Mouse (Mus musculus) heart, postnatal 25 days (tissue): ENCODE measurements around the gene Syap1. TPM values are rescaled to one million over a fixed set of nuclear protein-coding genes. Genes with fewer than 3 reads are reported as not detected.
"Not testable (repeated sequence)": the region's sequence is repeated elsewhere in the genome, so short reads cannot be mapped to it uniquely, and the experiment has no call there.

Experiments used
- DNase-seq: peaks from one replicate; pipeline ENCODE4 v3.0.0; 2022; ENCODE audit warnings: low spot score
- intact Hi-C: fragments of 180-260 bp; cut with DNase I; formaldehyde crosslinking; loops from one replicate; pipeline ENCODE4 v1.15.1; 2025
- microRNA-seq: library from miRNA; unstranded; fragments of <30 nt; microRNA quantifications from one replicate; pipeline ENCODE4 v1.2.0, GENCODE M21; 2022
- total RNA-seq, 2 experiments: library from RNA; stranded (reverse); gene quantifications; 2 replicates each; pipeline ENCODE4 v1.2.3; 2021

Gene Syap1
- total RNA-seq, 2 experiments from 2014 or later = 27.3 to 28.8 TPM

DNA sequence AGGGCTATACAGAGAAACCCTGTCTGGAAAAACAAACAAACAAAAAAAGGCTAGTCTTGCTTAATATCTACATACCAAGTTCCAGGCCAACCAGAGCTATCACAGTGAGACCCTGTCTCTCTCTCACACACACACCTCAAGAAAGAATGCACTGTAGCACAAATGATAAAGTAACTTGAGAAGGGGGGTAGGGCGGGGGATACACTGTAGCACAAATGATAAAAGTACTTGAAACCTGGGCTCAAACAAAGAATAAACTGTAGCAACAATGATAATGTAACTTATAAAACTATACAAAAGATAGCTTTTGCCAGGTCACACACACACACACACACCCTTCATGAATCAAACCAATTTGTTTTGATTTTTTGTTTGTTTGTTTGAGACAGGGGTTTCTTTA lies 56.7 kb downstream of the Syap1 start:
- intact Hi-C loops = no loop called here
- DNase-seq = no peak

DNA sequence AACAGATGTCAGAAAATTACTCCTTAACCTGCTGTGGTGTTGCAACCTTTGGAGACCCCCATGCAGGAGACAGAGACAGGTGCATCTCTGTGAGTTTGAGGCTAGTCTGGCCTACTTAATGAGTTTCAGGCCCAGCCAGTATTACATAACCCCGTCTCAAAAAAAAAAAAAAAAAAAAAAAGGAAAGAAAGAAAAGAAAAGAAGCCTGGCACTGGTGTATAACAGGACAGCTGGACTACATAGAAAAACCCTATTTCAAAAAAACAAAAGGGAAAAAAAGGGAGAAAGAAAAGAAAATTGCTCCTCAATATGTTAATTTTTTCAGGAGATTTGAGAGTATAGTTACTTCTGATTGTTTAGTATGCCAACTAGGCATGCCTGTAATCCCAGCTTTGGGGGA lies 57.2 kb downstream of the Syap1 start:
- intact Hi-C loops = no loop called here
- no peak for DNase-seq

DNA sequence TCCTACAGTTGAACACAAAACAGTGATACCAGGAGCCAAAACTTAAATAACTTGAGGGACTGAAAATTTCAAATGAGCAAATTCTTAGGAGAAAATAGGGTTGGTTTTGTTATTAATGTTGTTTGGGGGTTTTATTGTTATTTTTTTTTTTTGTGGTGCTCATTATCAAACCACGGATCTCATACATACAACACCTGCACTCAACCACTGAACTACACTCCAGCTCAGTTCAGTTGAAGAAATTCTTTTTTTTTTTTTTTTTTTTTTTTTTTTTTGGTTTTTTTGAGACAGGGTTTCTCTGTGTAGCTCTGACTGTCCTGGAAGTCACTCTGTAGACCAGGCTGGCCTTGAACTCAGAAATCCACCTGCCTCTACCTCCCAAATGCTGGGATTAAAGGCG lies 57.9 kb downstream of the Syap1 start:
- intact Hi-C loops, DNase-seq: not testable (repeated sequence)

DNA sequence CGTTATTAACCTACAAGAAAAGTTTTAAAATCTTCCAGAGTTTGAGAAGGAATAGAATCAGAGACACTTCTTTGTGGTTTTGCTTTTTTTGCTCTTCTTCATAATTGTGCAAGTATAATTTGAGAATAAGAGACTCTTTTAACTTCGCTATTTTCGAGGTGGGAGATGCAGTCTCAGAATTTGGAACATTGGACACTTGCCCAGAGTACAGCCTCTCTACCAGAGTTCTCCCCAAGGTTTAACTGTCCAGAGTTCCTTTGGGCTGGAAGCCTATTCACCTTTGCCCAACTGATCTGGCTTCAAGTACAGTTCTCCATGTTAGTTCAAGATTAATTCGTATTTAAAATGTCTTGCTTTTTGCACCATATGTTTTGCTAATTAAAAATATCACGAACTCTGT lies 58.5 kb downstream of the Syap1 start:
- no peak for DNase-seq
- intact Hi-C loops = loop anchor here (5.0 kb wide), 1 partner anchor 67 kb away; the partner anchor contains the start of gene Rbbp7

DNA sequence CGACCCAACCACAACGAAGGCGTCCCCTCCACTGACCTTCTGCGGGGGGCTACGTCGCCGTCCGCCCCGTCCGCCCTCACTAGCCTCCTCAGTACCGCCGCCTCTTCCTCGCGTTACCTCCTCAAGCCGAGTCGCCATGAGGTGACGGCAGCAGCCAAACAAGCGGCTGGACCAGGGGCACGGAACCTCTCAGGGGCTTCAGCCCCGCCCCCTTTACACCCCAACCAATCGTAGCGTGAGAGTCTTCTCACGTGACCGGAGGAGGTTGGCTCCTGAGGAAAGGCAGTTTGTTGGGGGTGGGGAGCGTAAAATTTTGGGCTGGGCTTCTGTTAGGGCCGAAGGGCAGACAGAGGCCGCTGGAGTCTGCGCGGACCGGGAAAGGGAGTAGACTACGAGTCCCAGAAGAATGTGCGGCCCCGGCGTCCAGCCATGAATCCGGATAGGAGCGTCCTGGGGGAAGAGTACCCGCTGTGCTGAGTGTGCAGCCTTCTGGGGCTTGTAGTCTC lies 59.0 kb downstream of the Syap1 start, which contains the start of gene Txlng:
Gene Txlng (minus strand): TSS at position 252 of the 506 bp plus-strand sequence.
- intact Hi-C loops = loop anchor here (5.0 kb wide), 1 partner anchor 67 kb away; the partner anchor contains the start of gene Rbbp7
- peak; percentile 95 for DNase-seq

DNA sequence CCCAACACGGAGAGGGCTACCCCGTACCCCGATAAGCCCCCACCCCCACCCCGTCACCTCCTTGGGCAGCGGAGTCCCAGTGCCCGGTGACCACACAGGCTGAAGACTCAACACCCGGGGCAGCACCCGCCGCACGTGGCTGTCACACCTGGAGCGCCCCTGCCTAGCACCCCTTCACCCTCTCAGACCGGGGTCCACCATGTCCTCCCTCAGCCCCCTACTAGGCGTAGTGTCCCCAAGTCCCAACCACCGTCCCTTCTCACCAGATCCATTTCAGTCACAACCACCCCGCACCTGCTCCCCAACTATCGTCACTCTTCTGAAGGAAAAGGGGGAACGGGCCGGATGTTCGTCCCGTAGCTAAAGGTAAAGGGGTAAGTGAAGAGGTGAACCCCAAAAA lies 59.5 kb downstream of the Syap1 start:
- intact Hi-C loops = loop anchor here (5.0 kb wide), 1 partner anchor 66 kb away; the partner anchor contains the start of gene Rbbp7
- DNase-seq = peak; percentile 2

DNA sequence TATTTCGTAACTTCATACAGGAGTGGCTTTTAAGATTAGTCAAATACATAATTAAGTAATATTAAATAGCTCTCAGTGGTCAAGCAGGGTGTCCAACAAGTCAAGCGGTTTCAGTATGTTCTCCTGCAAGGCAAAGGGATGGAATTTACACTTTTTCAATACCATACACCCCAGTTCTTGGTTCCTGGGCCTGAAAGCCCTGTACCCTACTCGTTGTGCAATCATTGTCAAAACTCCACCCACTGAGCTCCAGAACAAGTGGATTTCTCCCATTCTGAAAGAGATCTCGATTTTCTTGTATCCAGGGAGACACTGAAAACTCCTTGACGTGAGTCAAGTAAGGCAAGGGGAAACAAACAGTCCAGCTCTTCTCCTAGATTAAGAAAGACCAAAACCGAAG lies 60.2 kb downstream of the Syap1 start:
- no peak for DNase-seq
- intact Hi-C loops = loop anchor here (5.0 kb wide), 1 partner anchor 66 kb away; the partner anchor contains the start of gene Rbbp7

Small RNA genes lying within 50 kb of the gene (microRNA-seq; reads per million reads assigned to microRNA genes)
- not detected for gene Mir3473a

Other genes with a start within 250 kb of the Syap1 start
- gene Reps2, start 244.8 kb downstream of the Syap1 start, total RNA-seq = 1 to 10 TPM in 1 of 2 experiments, under 1 TPM in 1; 0.88 to 1.7 TPM
- 100 to 1,000 TPM; 154 to 168 TPM for gene Rbbp7, start 128.0 kb downstream of the Syap1 start, total RNA-seq
- gene Txlng, start 59.0 kb downstream of the Syap1 start, total RNA-seq = 1 to 10 TPM; 7.3 to 7.7 TPM
- 10 to 100 TPM; 12.7 to 17.2 TPM for gene Ctps2, start 12.8 kb upstream of the Syap1 start, total RNA-seq
- gene S100g, start 76.2 kb upstream of the Syap1 start, total RNA-seq = not detected